Mouse (Mus musculus): ENCODE results near the gene Dis3l2. TPM values are rescaled to one million over a fixed set of nuclear protein-coding genes. Genes with fewer than 3 reads are reported as not detected.

The Dis3l2 gene
- polyA plus RNA-seq, 1 experiment from 2014 or later = 23.0 TPM

- no peaks in the 10 kb centered on the region for H3K27me3 ChIP-seq (replicated peaks; ENCODE audit: control insufficient read depth, insufficient read depth, low read length)
- no peak for ATAC-seq (replicated peaks; ENCODE audit: low FRiP score, low TSS enrichment, low read depth)
- no peak overlapping the region for H3K4me3 ChIP-seq (ENCODE audit: low read depth, low read length)
- 82% methylated on average over 3 of the region's 3 CpGs for WGBS
- H3K36me3 ChIP-seq (ENCODE audit: control insufficient read depth, insufficient read depth, low read length) = peaks cover 37% of the 10 kb centered on the region
- no peak overlapping the region for H3K27ac ChIP-seq (ENCODE audit: low read depth)
- no peaks in the 10 kb centered on the region for H3K4me1 ChIP-seq (replicated peaks; ENCODE audit: control insufficient read depth, insufficient read depth, low read length)
- H3K9ac ChIP-seq (ENCODE audit: low read length) = no peak overlapping the region
- no peaks in the 10 kb centered on the region for H3K9me3 ChIP-seq (ENCODE audit: control insufficient read depth, low read length)
- DNase-seq (ENCODE audit: low spot score) = no peak
- H3K4me2 ChIP-seq (ENCODE audit: low read length) = no peak overlapping the region
Measured at GRCm38 (mm10) chr1:86750094-86750493, 46.5 kb downstream of the Dis3l2 start.

GRCm38 (mm10) chr1:86753416-86753815 is 49.8 kb downstream of the Dis3l2 start:
- WGBS = 71% methylated on average over 8 of the region's 8 CpGs
- no peak overlapping the region for H3K27ac ChIP-seq (ENCODE audit: low read depth)
- no peak overlapping the region for H3K4me2 ChIP-seq (ENCODE audit: low read length)
- H3K9me3 ChIP-seq (ENCODE audit: control insufficient read depth, low read length) = no peaks in the 10 kb centered on the region
- no peaks in the 10 kb centered on the region for H3K4me1 ChIP-seq (replicated peaks; ENCODE audit: control insufficient read depth, insufficient read depth, low read length)
- ATAC-seq (replicated peaks; ENCODE audit: low FRiP score, low TSS enrichment, low read depth) = no peak
- no peak for DNase-seq (ENCODE audit: low spot score)
- peaks cover 19% of the 10 kb centered on the region for H3K36me3 ChIP-seq (ENCODE audit: control insufficient read depth, insufficient read depth, low read length)
- H3K9ac ChIP-seq (ENCODE audit: low read length) = no peak overlapping the region
- no peaks in the 10 kb centered on the region for H3K27me3 ChIP-seq (replicated peaks; ENCODE audit: control insufficient read depth, insufficient read depth, low read length)
- no peak overlapping the region for H3K4me3 ChIP-seq (ENCODE audit: low read depth, low read length)

GRCm38 (mm10) chr1:86754335-86754734 is 50.7 kb downstream of the Dis3l2 start:
- Histone ChIP-seq H3K4me2 (ENCODE audit: low read length) (no peak overlapping the region), H3K9me3 (ENCODE audit: control insufficient read depth, low read length) (no peaks in the 10 kb centered on the region), H3K9ac (ENCODE audit: low read length) (no peak overlapping the region), H3K27ac (ENCODE audit: low read depth) (no peak overlapping the region), H3K27me3 (replicated peaks; ENCODE audit: control insufficient read depth, insufficient read depth, low read length) (no peaks in the 10 kb centered on the region), H3K36me3 (ENCODE audit: control insufficient read depth, insufficient read depth, low read length) (peaks cover 17% of the 10 kb centered on the region), H3K4me1 (replicated peaks; ENCODE audit: control insufficient read depth, insufficient read depth, low read length) (no peaks in the 10 kb centered on the region), H3K4me3 (ENCODE audit: low read depth, low read length) (no peak overlapping the region)
- ATAC-seq (replicated peaks; ENCODE audit: low FRiP score, low TSS enrichment, low read depth) (no peak), DNase-seq (ENCODE audit: low spot score) (no peak)
- WGBS = 48% methylated on average over 3 of the region's 3 CpGs

GRCm38 (mm10) chr1:86758091-86758490 is 54.5 kb downstream of the Dis3l2 start:
- H3K27ac ChIP-seq (ENCODE audit: low read depth) = no peak overlapping the region
- H3K36me3 ChIP-seq (ENCODE audit: control insufficient read depth, insufficient read depth, low read length) = peaks cover 11% of the 10 kb centered on the region
- H3K4me2 ChIP-seq (ENCODE audit: low read length) = no peak overlapping the region
- H3K4me3 ChIP-seq (ENCODE audit: low read depth, low read length) = no peak overlapping the region
- DNase-seq (ENCODE audit: low spot score) = no peak
- ATAC-seq (replicated peaks; ENCODE audit: low FRiP score, low TSS enrichment, low read depth) = no peak
- no peaks in the 10 kb centered on the region for H3K27me3 ChIP-seq (replicated peaks; ENCODE audit: control insufficient read depth, insufficient read depth, low read length)
- H3K9me3 ChIP-seq (ENCODE audit: control insufficient read depth, low read length) = no peaks in the 10 kb centered on the region
- 78% methylated on average over 6 of the region's 6 CpGs for WGBS
- H3K9ac ChIP-seq (ENCODE audit: low read length) = no peak overlapping the region
- H3K4me1 ChIP-seq (replicated peaks; ENCODE audit: control insufficient read depth, insufficient read depth, low read length) = no peaks in the 10 kb centered on the region

GRCm38 (mm10) chr1:86762161-86762560 is 58.6 kb downstream of the Dis3l2 start:
- H3K27me3 ChIP-seq (replicated peaks; ENCODE audit: control insufficient read depth, insufficient read depth, low read length) = no peaks in the 10 kb centered on the region
- DNase-seq (ENCODE audit: low spot score) (no peak), ATAC-seq (replicated peaks; ENCODE audit: low FRiP score, low TSS enrichment, low read depth) (no peak)
- no peak overlapping the region for H3K4me3 ChIP-seq (ENCODE audit: low read depth, low read length)
- 90% methylated on average over 6 of the region's 6 CpGs for WGBS
- no peak overlapping the region for H3K9ac ChIP-seq (ENCODE audit: low read length)
- H3K4me1 ChIP-seq (replicated peaks; ENCODE audit: control insufficient read depth, insufficient read depth, low read length) = no peaks in the 10 kb centered on the region
- peaks cover 13% of the 10 kb centered on the region for H3K36me3 ChIP-seq (ENCODE audit: control insufficient read depth, insufficient read depth, low read length)
- H3K4me2 ChIP-seq (ENCODE audit: low read length) = no peak overlapping the region
- no peak overlapping the region for H3K27ac ChIP-seq (ENCODE audit: low read depth)
- H3K9me3 ChIP-seq (ENCODE audit: control insufficient read depth, low read length) = no peaks in the 10 kb centered on the region

GRCm38 (mm10) chr1:86801241-86801640 is 97.6 kb downstream of the Dis3l2 start:
- ATAC-seq (replicated peaks; ENCODE audit: low FRiP score, low TSS enrichment, low read depth) (no peak), DNase-seq (ENCODE audit: low spot score) (no peak)
- Histone ChIP-seq H3K9ac (ENCODE audit: low read length) (no peak overlapping the region), H3K9me3 (ENCODE audit: control insufficient read depth, low read length) (no peaks in the 10 kb centered on the region), H3K27me3 (replicated peaks; ENCODE audit: control insufficient read depth, insufficient read depth, low read length) (no peaks in the 10 kb centered on the region), H3K4me3 (ENCODE audit: low read depth, low read length) (no peak overlapping the region), H3K4me1 (replicated peaks; ENCODE audit: control insufficient read depth, insufficient read depth, low read length) (no peaks in the 10 kb centered on the region), H3K36me3 (ENCODE audit: control insufficient read depth, insufficient read depth, low read length) (no peaks in the 10 kb centered on the region), H3K27ac (ENCODE audit: low read depth) (no peak overlapping the region), H3K4me2 (ENCODE audit: low read length) (no peak overlapping the region)
- 98% methylated on average over 2 of the region's 2 CpGs for WGBS

GRCm38 (mm10) chr1:86811756-86812155 is 108.1 kb downstream of the Dis3l2 start:
- Histone ChIP-seq H3K4me1 (replicated peaks; ENCODE audit: control insufficient read depth, insufficient read depth, low read length) (no peaks in the 10 kb centered on the region), H3K9ac (ENCODE audit: low read length) (no peak overlapping the region), H3K4me2 (ENCODE audit: low read length) (no peak overlapping the region), H3K36me3 (ENCODE audit: control insufficient read depth, insufficient read depth, low read length) (no peaks in the 10 kb centered on the region), H3K4me3 (ENCODE audit: low read depth, low read length) (no peak overlapping the region), H3K27ac (ENCODE audit: low read depth) (no peak overlapping the region), H3K9me3 (ENCODE audit: control insufficient read depth, low read length) (no peaks in the 10 kb centered on the region), H3K27me3 (replicated peaks; ENCODE audit: control insufficient read depth, insufficient read depth, low read length) (no peaks in the 10 kb centered on the region)
- ATAC-seq (replicated peaks; ENCODE audit: low FRiP score, low TSS enrichment, low read depth) (no peak), DNase-seq (ENCODE audit: low spot score) (no peak)
- 72% methylated on average over 3 of the region's 3 CpGs for WGBS

- Histone ChIP-seq H3K4me2 (ENCODE audit: low read length) (no peak overlapping the region), H3K4me3 (ENCODE audit: low read depth, low read length) (no peak overlapping the region), H3K9ac (ENCODE audit: low read length) (no peak overlapping the region), H3K4me1 (replicated peaks; ENCODE audit: control insufficient read depth, insufficient read depth, low read length) (no peaks in the 10 kb centered on the region), H3K27me3 (replicated peaks; ENCODE audit: control insufficient read depth, insufficient read depth, low read length) (no peaks in the 10 kb centered on the region), H3K36me3 (ENCODE audit: control insufficient read depth, insufficient read depth, low read length) (0 out of 2 replicates have a peak, but pooled peaks cover 6% of the 10 kb centered on the region), H3K9me3 (ENCODE audit: control insufficient read depth, low read length) (no peaks in the 10 kb centered on the region), H3K27ac (ENCODE audit: low read depth) (no peak overlapping the region)
- no peak for ATAC-seq (replicated peaks; ENCODE audit: low FRiP score, low TSS enrichment, low read depth)
- DNase-seq (ENCODE audit: low spot score) = no peak
- 65% methylated on average over 1 of the region's 1 CpGs for WGBS
Measured at GRCm38 (mm10) chr1:86822266-86822665, 118.7 kb downstream of the Dis3l2 start.

GRCm38 (mm10) chr1:86834351-86834987 is 130.9 kb downstream of the Dis3l2 start:
- WGBS = 51% methylated on average over 2 of the region's 2 CpGs
- no peaks in the 10 kb centered on the region for H3K4me1 ChIP-seq (replicated peaks; ENCODE audit: control insufficient read depth, insufficient read depth, low read length)

More at GRCm38 (mm10) chr1:86834351-86834987, 130.9 kb downstream of the Dis3l2 start:
- no peaks in the 10 kb centered on the region for H3K9me3 ChIP-seq (ENCODE audit: control insufficient read depth, low read length)
- no peak overlapping the region for H3K4me3 ChIP-seq (ENCODE audit: low read depth, low read length)
- no peak overlapping the region for H3K9ac ChIP-seq (ENCODE audit: low read length)
- no peak overlapping the region for H3K4me2 ChIP-seq (ENCODE audit: low read length)
- no peak for DNase-seq (ENCODE audit: low spot score)
- ATAC-seq (replicated peaks; ENCODE audit: low FRiP score, low TSS enrichment, low read depth) = 0 out of 2 replicates have a peak, but pooled peaks have one; percentile 32
- H3K27me3 ChIP-seq (replicated peaks; ENCODE audit: control insufficient read depth, insufficient read depth, low read length) = no peaks in the 10 kb centered on the region
- no peak overlapping the region for H3K27ac ChIP-seq (ENCODE audit: low read depth)
- H3K36me3 ChIP-seq (ENCODE audit: control insufficient read depth, insufficient read depth, low read length) = no peaks in the 10 kb centered on the region
